Mouse (Mus musculus): Measurements from ENCODE around the gene Idi2.
"Not testable (repeated sequence)": the region's sequence is repeated elsewhere in the genome, so short reads cannot be mapped to it uniquely, and the experiment has no call there.

- TF ChIP-seq POLR2A (IDR thresholded peaks at IDR 0.05; ENCODE audit: borderline replicate concordance, control insufficient read depth, low read depth, low read length); CTCF (IDR thresholded peaks at IDR 0.05; ENCODE audit: control insufficient read depth, insufficient read depth, low read length): not testable (repeated sequence)
Measured at GRCm38 (mm10) chr13:8937611-8938140, 15.0 kb upstream of the Idi2 start.
